Mouse (Mus musculus) stomach, postnatal 0 days (tissue): ENCODE results near the gene Lrrc36.

ENCODE experiments used
- CTCF ChIP-seq: IDR thresholded peaks from 2 replicates; pipeline ENCODE4 v1.5.1; 2016; ENCODE audit warnings: antibody characterized with exemption, low read depth, mild to moderate bottlenecking, moderate library complexity
- EP300 ChIP-seq: optimal IDR thresholded peaks from 2 replicates; pipeline ENCODE3; 2016; ENCODE audit warnings: antibody characterized with exemption

DNA sequence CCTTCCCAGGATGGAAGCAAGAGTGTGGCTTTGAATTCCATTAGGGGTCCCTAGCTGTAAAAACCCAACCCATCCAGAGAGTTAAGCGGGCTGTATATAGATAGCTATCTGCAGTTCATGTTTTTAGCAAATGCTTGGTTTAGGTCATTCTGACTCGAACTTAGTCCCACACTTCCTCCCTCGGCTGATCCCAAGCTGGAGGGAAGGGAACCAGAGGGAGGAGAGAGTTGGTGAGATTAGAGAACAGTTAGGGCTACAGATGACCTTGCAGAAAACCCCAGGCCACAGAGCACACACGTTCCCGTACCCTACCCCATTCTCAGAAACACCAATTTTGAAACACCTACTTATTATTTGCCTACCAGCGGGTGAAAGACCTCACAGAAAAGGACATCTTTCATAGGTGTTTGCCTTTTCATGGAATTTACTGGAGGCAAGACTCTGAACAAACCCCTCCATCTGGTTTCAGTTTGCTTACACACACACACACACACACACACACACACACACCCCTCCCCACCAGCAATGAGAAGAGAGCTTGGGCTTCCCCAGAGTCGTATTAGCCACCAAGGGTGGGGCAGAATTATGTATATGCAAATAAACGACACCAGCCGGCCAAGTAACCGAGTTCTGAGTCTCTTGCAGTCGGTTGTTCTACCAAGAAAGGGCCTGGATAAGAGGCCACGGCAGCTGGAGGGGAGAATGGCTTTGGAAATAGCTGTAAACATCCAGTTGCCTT, 96.8 kb downstream of the Lrrc36 start:
- TF ChIP-seq CTCF (no peak), EP300 (no peak)
